Mouse (Mus musculus): ENCODE data around the gene Olfr1367.
"Not testable (repeated sequence)": the region's sequence is repeated elsewhere in the genome, so short reads cannot be mapped to it uniquely, and the experiment has no call there.

The Olfr1367 gene

DNA sequence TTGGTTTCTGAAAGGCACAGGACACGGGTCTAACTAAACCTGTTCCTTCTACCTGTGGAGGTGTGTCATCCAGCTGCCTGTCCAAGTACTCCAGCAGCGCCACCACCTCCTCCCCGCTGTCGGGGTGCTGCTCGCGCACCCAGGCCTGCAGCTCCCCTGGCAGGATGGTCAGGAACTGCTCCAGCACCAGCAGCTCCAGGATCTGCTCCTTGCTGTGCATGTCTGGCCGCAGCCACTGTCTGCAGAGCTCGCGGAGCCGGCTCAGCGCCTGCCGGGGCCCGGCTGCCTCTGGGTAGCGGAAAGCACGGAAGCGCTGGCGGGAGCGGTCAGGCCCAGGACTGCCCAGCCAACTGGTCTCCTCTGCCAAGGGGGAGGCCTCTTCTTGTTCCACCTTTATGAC lies 49.3 kb downstream of the Olfr1367 start:
- not testable (repeated sequence) for DNase-seq (ENCODE audit: low read depth)

DNA sequence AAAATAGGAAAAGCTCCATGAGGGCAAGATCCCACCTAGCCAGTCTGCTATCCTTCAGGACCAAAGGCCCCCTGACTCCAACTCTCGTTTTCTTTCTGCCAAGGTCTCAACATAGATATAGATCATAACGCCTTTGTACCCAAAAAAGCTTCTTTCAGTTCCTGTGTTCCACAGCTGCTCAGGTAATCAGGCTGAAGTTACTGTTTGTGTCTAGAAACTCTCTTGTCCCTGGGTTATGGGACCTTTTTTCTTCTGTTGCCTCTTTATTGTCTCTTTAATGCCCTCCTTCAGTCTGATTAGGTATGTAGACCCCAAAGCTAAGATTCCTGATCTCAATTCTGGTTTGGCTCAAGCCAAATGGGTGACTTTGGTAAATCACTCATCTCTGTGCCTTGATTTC lies 50.8 kb downstream of the Olfr1367 start:
- no peak for DNase-seq (ENCODE audit: low read depth)

Data from c-Kit-positive CD71-positive TER-119-negative erythroid progenitor cells, embryonic 14.5 days (primary cell).